Mouse (Mus musculus) embryonic facial prominence, embryonic 15.5 days (tissue): ENCODE data around the gene Cuedc1. TPM values are rescaled to one million over a fixed set of nuclear protein-coding genes. Genes with fewer than 3 reads are reported as not detected.

Experiments
- ATAC-seq: fragments of 200-750 bp; cut with Nextera tagmentation; 2 replicates; pipeline ENCODE4 v1.8.0; 2017; ENCODE audit warnings: low read depth, moderate TSS enrichment; ENCODE audit not compliant: insufficient number of reproducible peaks, low FRiP score, low TSS enrichment
- H3K27ac ChIP-seq: fragments of 300-500 bp; sonication (generic); replicated peaks from 2 replicates; pipeline ENCODE4 v1.5.1; 2015; ENCODE audit warnings: mild to moderate bottlenecking, inconsistent platforms
- H3K27me3 ChIP-seq: fragments of 300-500 bp; sonication (generic); 2 replicates; pipeline ENCODE4 v1.6.1; 2015; ENCODE audit warnings: inconsistent platforms
- H3K36me3 ChIP-seq: fragments of 300-500 bp; sonication (generic); 2 replicates; pipeline ENCODE4 v1.6.1; 2015; ENCODE audit warnings: mild to moderate bottlenecking, inconsistent platforms
- H3K4me1 ChIP-seq: fragments of 300-500 bp; sonication (generic); 2 replicates; pipeline ENCODE4 v1.6.1; 2015; ENCODE audit warnings: inconsistent platforms
- H3K4me2 ChIP-seq: fragments of 300-500 bp; sonication (generic); replicated peaks from 2 replicates; pipeline ENCODE4 v1.6.1; 2015; ENCODE audit warnings: mild to moderate bottlenecking, inconsistent platforms
- H3K4me3 ChIP-seq: fragments of 300-500 bp; sonication (generic); replicated peaks from 2 replicates; pipeline ENCODE4 v1.5.1; 2015; ENCODE audit warnings: mild to moderate bottlenecking, inconsistent platforms
- H3K9ac ChIP-seq: fragments of 300-500 bp; sonication (generic); 2 replicates; pipeline ENCODE4 v1.6.1; 2015; ENCODE audit warnings: inconsistent platforms
- H3K9me3 ChIP-seq: fragments of 300-500 bp; sonication (generic); replicated peaks from 2 replicates; pipeline ENCODE4 v1.6.1; 2016; ENCODE audit warnings: inconsistent platforms
- WGBS: fragments of 180-500 bp; shearing (Covaris S2); methylation state at CpG from one replicate; pipeline ENCODE4 v1.1.7; 2015; 5-methylcytosine and 5-hydroxymethylcytosine counted together
- polyA plus RNA-seq: library from polyadenylated mRNA; unstranded; fragments of >200 nt; fragmentation: Nextera tagmentation; extraction: Ambion mirVana; gene quantifications from 2 replicates; pipeline ENCODE4 v1.2.1, GENCODE M21; 2015

Gene Cuedc1
- polyA plus RNA-seq, 1 experiment from 2014 or later, result 38.7 TPM

DNA sequence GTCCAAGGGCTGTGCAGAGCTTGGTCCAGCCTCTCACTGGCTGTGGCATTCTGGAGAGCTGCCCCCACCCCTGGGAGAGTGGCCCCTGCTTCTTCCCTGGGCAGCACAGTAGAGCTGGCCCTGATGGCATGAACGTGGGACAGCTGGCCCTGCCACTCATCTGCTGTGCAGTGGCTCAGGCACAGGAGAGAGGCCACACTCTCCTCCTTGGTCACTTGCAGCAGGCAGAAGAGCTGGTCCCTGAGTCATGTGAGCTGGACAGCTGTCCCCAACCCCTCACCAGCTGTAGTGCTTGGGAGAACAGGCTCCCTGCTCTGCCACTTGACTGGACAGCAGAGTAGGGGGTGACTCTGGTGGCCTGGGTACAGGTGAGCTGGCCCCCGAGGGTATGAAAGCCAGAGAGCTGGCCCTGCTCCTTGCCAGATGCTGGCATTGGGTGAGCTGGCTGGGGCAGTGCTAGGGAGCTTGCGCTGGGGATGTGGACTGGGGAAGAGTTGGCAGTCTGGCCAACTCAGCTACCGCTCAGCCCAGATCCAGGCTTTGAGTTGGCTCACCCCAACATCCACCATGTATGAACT, 133.4 kb downstream of the Cuedc1 start:
- Histone ChIP-seq H3K4me2 (no peak overlapping the region), H3K9ac (no peak overlapping the region), H3K36me3 (no peaks in the 10 kb centered on the region), H3K4me3 (no peak overlapping the region), H3K9me3 (no peaks in the 10 kb centered on the region), H3K4me1 (peaks cover 35% of the 10 kb centered on the region), H3K27me3 (peaks cover 3% of the 10 kb centered on the region; the same call in 1 of the 2 replicates), H3K27ac (no peak overlapping the region)
- peak; percentile 40 for ATAC-seq
- 90% methylated on average over 4 of the region's 4 CpGs for WGBS

DNA sequence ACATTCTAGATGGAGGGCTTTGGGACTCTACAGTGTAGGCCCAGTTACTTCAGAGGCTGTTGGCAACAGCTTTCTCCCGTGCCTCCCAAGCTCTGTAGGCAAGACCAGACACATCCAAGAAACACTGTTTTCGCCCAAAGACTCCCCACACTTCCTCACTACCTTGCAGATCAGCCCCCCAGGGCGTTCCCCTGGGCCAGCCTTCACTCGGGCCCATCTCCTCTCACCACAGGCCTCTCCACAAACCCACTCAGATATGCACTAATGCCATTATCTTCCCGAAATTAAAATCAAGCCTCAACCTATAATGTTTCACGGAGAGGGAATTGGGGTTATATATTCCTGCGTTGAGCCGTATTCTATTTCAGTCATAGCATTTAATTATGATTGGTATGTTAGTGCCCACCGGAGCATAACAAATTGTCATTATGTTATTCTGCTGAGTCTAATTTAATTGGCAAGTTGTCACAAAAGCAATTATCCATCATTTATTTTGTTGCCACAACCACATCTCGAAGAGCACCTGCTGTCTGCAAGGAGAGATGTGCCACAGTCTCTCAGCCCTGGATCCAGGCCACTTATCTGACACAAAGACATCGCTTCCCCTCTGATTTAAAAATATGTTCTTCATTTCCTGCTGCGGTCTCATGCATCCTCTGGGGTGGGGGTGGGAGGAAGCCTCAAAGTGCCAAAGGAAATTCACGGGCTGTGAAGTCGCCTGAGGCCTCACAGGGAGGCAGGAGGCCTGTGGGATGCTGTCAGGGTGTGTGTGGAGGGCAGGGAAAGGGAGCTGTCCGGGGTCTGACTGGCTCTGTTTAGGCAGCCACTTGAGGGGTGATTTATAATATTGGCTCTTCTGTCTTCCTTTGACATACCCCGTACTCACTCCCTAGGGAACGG, 135.9 kb downstream of the Cuedc1 start:
- no peaks in the 10 kb centered on the region for H3K9me3 ChIP-seq
- H3K9ac ChIP-seq, result no peak overlapping the region
- no peaks in the 10 kb centered on the region for H3K36me3 ChIP-seq
- peaks cover 35% of the 10 kb centered on the region for H3K4me1 ChIP-seq
- peaks cover 3% of the 10 kb centered on the region; the same call in 1 of the 2 replicates for H3K27me3 ChIP-seq
- H3K4me3 ChIP-seq, result no peak overlapping the region
- ATAC-seq, result peak; percentile 49
- WGBS, result 18% methylated on average over 17 of the region's 17 CpGs
- peak overlapping the region; percentile 3; the same call in 1 of the 2 replicates for H3K27ac ChIP-seq
- H3K4me2 ChIP-seq, result 0 out of 2 replicates have a peak overlapping the region, but pooled peaks have one; percentile 1

DNA sequence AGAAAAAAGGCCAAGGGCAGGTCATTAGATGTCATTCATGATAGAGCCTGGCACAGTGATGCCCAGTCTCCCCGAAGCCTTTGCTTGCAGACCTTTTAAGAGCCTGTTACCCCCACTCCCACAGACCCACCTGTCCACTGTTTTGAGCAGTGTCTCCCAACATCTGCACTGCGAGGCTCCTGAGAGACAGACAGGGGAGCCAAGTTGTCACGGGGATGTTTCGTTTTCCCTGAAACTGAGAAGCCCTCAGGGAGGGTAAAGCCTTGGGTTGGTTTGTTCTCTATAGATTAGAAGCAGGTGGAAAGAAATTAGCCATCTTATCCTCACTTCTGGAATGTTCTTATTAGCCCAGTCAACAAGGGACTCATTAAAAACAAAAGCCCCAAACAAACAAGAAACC, 136.9 kb downstream of the Cuedc1 start:
- H3K4me2 ChIP-seq, result no peak overlapping the region; the same call in 1 of the 2 replicates
- H3K27me3 ChIP-seq, result peaks cover 3% of the 10 kb centered on the region; the same call in 1 of the 2 replicates
- H3K9ac ChIP-seq, result no peak overlapping the region
- H3K4me1 ChIP-seq, result peaks cover 35% of the 10 kb centered on the region
- no peak for ATAC-seq
- no peak overlapping the region for H3K4me3 ChIP-seq
- H3K27ac ChIP-seq, result peak overlapping the region; percentile 3; the same call in 1 of the 2 replicates
- no peaks in the 10 kb centered on the region for H3K9me3 ChIP-seq
- WGBS, result 20% methylated on average over 4 of the region's 4 CpGs
- H3K36me3 ChIP-seq, result no peaks in the 10 kb centered on the region

DNA sequence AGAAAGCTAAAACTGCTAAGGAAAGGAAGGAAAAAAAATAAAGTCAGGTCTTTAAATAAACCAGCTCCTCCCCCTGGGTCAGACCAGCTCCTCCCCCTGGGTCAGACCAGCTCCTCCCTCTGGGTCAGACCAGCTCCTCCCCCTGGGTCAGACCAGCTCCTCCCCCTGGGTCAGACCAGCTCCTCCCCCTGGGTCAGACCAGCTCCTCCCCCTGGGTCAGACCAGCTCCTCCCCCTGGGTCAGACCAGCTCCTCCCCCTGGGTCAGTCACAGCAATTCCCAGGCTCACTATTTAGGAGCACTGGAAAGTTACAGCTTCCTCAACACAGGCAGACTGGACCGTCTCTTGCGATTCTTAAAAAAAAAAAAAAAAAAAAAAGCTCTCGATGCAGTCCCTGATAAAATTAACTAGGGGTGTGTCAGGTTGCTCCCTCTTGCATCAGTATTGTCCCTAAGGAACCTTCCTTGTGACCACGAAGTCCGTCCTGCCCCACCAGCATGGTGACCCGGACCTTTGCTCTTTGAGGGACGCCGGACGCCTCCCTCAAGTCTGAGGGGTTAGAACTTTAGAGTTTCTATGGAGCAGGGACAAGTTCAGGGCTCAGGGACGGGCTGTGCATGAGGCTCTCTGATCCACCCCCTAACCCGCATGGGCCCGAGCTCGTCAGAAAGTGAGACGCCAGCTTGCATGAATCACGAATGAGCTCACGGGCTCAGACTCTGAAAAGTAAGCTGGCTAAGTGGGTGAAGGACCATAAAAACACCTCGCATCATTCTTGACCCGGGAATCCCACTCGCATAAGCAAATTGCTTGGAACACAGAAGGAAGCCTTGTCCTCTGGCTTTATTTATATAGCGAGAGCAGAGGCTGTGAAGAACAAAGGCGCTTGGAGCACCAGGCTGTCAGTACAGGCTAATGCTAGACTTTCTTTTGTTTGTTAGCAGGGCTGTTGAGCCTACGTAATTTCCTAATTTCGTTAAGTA, 137.7 kb downstream of the Cuedc1 start:
- no peak overlapping the region for H3K9ac ChIP-seq

DNA sequence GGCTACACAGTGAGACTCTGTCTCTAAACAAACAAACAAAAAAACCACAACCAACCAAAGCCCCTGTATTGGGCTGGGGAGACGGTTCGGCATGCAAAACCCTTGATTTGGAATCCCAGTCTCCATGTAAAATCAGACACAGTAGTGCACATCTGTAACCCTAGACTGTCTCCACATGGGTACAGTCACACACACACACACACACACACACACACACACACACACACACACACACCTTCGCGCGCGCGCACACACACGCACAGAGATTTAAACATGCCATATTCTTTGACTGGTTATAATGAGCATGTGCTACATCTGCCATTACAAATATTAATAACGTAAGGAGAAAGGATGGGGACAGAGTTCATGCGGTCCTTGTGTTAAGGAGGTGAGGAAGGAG, 142.4 kb downstream of the Cuedc1 start:
- Histone ChIP-seq H3K36me3 (no peaks in the 10 kb centered on the region), H3K27me3 (no peaks in the 10 kb centered on the region), H3K9me3 (no peaks in the 10 kb centered on the region), H3K4me1 (peaks cover 20% of the 10 kb centered on the region), H3K4me2 (no peak overlapping the region), H3K27ac (no peak overlapping the region), H3K4me3 (no peak overlapping the region), H3K9ac (no peak overlapping the region)
- WGBS, result 75% methylated on average over 10 of the region's 10 CpGs
- ATAC-seq, result no peak

More for the DNA sequence above, 137.7 kb downstream of the Cuedc1 start:
- Histone ChIP-seq H3K36me3 (no peaks in the 10 kb centered on the region), H3K9me3 (no peaks in the 10 kb centered on the region), H3K27me3 (peaks cover 3% of the 10 kb centered on the region; the same call in 1 of the 2 replicates), H3K4me2 (peak overlapping the region; percentile 31), H3K27ac (0 out of 2 replicates have a peak overlapping the region, but pooled peaks have one; percentile 7), H3K4me1 (peaks cover 35% of the 10 kb centered on the region), H3K4me3 (peak overlapping the region; percentile 8; the same call in 1 of the 2 replicates)
- no peak for ATAC-seq
- WGBS, result 10% methylated on average over 23 of the region's 23 CpGs

DNA sequence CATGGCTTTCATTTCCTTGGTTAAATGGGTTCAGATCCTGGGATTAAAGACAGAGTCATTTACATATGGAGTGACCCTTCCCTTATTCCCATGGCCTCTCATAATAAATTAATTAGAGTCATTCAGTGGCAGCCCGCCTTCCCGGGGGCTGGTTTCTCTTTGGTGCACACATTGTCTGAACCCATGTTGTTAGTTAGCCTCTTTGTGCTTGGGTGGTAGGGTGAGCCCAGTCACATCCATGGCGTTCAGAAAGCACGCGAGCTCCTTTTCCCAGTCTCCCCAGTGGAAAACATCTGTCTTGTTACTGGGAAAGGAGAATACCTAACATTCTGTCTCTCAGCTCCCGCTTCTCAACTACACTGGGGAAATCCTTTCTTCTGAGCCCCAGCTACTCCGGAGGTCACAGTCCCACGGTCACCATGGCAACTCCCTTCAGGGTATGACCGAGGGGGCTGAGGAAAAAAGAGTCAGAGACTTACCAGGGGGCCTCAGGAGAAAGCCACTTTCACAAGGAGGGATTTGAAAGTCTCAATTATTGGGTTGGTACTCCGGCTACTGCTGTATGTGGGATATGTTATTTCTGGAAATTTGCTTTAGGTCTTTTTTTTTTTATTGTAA, 143.0 kb downstream of the Cuedc1 start:
- Histone ChIP-seq H3K9ac (no peak overlapping the region), H3K27ac (no peak overlapping the region), H3K9me3 (no peaks in the 10 kb centered on the region), H3K4me2 (no peak overlapping the region), H3K36me3 (no peaks in the 10 kb centered on the region), H3K4me3 (no peak overlapping the region), H3K4me1 (peaks cover 14% of the 10 kb centered on the region), H3K27me3 (no peaks in the 10 kb centered on the region)
- no peak for ATAC-seq
- WGBS, result 18% methylated on average over 10 of the region's 10 CpGs

DNA sequence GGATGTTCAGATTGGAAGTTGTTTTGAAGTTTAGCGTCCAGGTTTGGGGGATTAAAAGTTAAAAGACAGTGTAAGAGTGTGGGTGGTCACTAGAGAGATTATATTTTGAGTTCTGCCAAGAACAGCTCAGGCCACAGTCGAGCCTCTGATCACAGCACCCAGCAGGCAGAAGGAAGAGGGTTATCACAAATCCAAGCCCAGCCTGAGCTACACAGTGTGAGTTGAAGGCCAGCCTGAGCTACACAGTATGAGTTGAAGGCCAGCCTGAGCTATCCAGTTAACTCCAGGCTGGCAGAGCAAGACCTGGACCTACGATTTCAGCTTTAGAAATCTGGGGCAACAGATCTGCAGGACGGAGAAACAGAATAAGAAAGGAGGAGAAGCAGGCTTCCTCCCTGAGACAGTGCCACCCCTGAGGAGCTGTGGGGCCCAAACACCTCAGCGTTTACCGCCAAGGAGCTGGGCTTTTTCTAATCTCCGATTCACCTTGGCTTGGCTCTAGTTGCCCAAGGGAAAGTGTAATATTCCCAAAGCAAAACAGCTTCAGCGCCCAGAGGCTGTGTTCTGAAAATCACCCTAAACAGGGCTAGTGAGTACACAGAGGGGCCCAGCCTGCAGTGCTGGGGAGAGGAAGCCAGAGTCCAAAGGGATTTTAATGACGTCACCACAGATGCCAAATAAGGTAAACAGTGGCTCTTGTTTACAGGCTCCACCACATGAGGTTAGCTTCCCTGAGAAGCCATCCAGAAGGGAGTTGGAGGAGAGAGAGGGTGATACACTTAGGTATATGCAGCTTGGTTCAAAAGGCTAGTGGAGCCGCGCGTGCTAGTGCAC, 143.8 kb downstream of the Cuedc1 start:
- 0 out of 2 replicates have a peak overlapping the region, but pooled peaks have one; percentile 35 for H3K27ac ChIP-seq

More for the DNA sequence above, 143.8 kb downstream of the Cuedc1 start:
- Histone ChIP-seq H3K4me3 (no peak overlapping the region), H3K4me2 (no peak overlapping the region), H3K27me3 (no peaks in the 10 kb centered on the region), H3K4me1 (peaks cover 10% of the 10 kb centered on the region), H3K9ac (no peak overlapping the region), H3K9me3 (no peaks in the 10 kb centered on the region), H3K36me3 (no peaks in the 10 kb centered on the region)
- ATAC-seq, result peak; percentile 56; the same call in 1 of the 2 replicates
- WGBS, result 37% methylated on average over 12 of the region's 12 CpGs

Other genes with a start within 250 kb of the Cuedc1 start
- 17.1 and 18.8 TPM in 2 replicates for gene Mks1, start 244.8 kb upstream of the Cuedc1 start, polyA plus RNA-seq
- 0.07 TPM in 1 of 2 replicates, not detected in the other for gene Epx, start 222.5 kb upstream of the Cuedc1 start, polyA plus RNA-seq
- not detected in 2 replicates for gene Olfr462, start 205.8 kb upstream of the Cuedc1 start, polyA plus RNA-seq
- not detected in 2 replicates for gene Olfr463, start 200.7 kb upstream of the Cuedc1 start, polyA plus RNA-seq
- gene Olfr464, start 177.1 kb upstream of the Cuedc1 start, polyA plus RNA-seq, result 0.11 and 0.24 TPM in 2 replicates
- gene Dynll2, start 110.5 kb upstream of the Cuedc1 start, polyA plus RNA-seq, result 19.5 and 22.4 TPM in 2 replicates
- gene Srsf1, start 50.7 kb upstream of the Cuedc1 start, polyA plus RNA-seq, result 269 and 279 TPM in 2 replicates
- 37.5 and 39.6 TPM in 2 replicates for gene Vezf1, start 29.8 kb upstream of the Cuedc1 start, polyA plus RNA-seq
- gene Mrps23, start 106.3 kb downstream of the Cuedc1 start, polyA plus RNA-seq, result 58.4 and 61.6 TPM in 2 replicates
- not detected in 2 replicates for gene Ccdc182, start 196.0 kb downstream of the Cuedc1 start, polyA plus RNA-seq